Mouse (Mus musculus): ENCODE data around the gene Gm21149. TPM values are rescaled to one million over a fixed set of nuclear protein-coding genes. Genes with fewer than 3 reads are reported as not detected.
"Not testable (repeated sequence)": the region's sequence is repeated elsewhere in the genome, so short reads cannot be mapped to it uniquely, and the experiment has no call there.

Gm21149 gene
- polyA plus RNA-seq, 1 experiment from 2014 or later, result not detected

- H3K4me1 ChIP-seq (replicated peaks); H3K27ac ChIP-seq (replicated peaks); H3K9ac ChIP-seq; H3K4me2 ChIP-seq; H3K27me3 ChIP-seq; H3K4me3 ChIP-seq (replicated peaks); H3K9me3 ChIP-seq (replicated peaks); H3K36me3 ChIP-seq (replicated peaks): not testable (repeated sequence)
- ATAC-seq (ENCODE audit: insufficient read depth), result peak; percentile 34; the same call in 1 of the 2 replicates
- WGBS (ENCODE audit: insufficient replicate concordance), result 24% methylated on average over 5 of the region's 5 CpGs
Measured at GRCm38 (mm10) chr5:15498774-15499400, 22.6 kb upstream of the Gm21149 start.

GRCm38 (mm10) chr5:15498350-15498749 is 22.0 kb upstream of the Gm21149 start:
- not testable (repeated sequence) for H3K9me3 ChIP-seq (replicated peaks); H3K9ac ChIP-seq; H3K4me1 ChIP-seq (replicated peaks); H3K36me3 ChIP-seq (replicated peaks); H3K27ac ChIP-seq (replicated peaks); ATAC-seq (ENCODE audit: insufficient read depth); H3K4me2 ChIP-seq; H3K4me3 ChIP-seq (replicated peaks); H3K27me3 ChIP-seq
- WGBS (ENCODE audit: insufficient replicate concordance), result 44% methylated on average over 3 of the region's 3 CpGs

DNA sequence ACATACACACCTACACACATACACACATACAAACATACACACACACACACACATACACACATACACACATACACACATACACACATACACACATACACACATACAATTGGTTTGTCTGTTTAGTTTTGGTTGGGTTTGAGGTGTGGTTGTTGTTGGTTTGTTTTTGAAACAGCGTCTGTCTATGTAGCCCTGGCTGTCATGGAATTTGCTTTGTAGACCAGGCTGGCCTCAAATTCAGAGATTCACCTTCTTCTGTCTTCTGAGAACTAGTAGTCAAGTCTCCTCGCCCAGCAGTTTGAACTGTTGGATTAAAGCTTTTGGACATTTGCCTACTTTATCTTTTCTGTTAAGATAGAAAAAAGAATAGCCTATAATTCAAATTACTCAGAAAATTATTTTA is 14.6 kb upstream of the Gm21149 start:
- not testable (repeated sequence) for H3K4me1 ChIP-seq (replicated peaks); H3K9ac ChIP-seq; H3K27me3 ChIP-seq; H3K4me2 ChIP-seq; H3K36me3 ChIP-seq (replicated peaks); H3K4me3 ChIP-seq (replicated peaks); H3K27ac ChIP-seq (replicated peaks); ATAC-seq (ENCODE audit: insufficient read depth); H3K9me3 ChIP-seq (replicated peaks)
- 40% methylated on average over 2 of the region's 2 CpGs for WGBS (ENCODE audit: insufficient replicate concordance)

DNA sequence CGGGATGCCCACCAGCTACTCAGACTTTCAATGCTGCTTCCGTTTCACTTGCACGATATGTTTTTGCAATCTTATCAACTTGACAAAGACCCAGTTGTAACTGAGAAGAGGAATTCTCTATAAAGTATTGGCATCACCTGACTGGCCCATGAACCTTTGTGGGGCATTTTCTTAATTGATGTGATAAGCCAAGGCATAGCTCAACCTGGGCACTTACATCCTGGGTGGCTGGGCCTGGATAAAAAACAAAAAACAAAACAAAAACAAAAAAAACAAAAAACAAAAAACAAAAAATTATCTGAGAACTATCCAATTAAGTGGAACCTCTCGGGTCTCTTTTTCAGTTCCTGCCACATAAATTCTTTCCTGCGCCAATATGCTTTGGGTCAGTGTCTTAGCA is 12.4 kb upstream of the Gm21149 start:
- WGBS (ENCODE audit: insufficient replicate concordance), result 67% methylated on average over 5 of the region's 5 CpGs
- no peak overlapping the region for H3K9ac ChIP-seq
- no peak for ATAC-seq (ENCODE audit: insufficient read depth)

DNA sequence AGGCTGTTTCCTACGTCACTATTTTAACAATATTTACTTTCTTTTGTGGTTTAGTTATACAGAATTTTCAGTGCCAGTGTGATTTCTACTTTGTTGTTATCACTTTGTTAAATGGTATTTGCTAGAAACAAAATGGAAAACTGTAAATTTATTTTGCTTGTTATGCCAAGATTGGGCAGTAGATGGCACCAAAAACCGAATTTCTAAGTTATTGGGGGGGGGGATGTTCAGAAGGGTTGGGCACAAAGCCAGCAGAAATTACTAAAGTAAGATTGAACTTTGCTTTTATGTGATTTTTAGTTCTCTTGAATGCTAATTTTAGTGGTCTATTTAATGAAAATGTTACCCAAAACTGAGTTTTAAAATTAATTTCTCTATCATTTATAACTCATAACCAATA is 8.3 kb upstream of the Gm21149 start:
- WGBS (ENCODE audit: insufficient replicate concordance), result 16% methylated on average over 2 of the region's 2 CpGs
- ATAC-seq (ENCODE audit: insufficient read depth); H3K27me3 ChIP-seq; H3K36me3 ChIP-seq (replicated peaks); H3K9me3 ChIP-seq (replicated peaks); H3K4me2 ChIP-seq; H3K9ac ChIP-seq; H3K4me3 ChIP-seq (replicated peaks); H3K4me1 ChIP-seq (replicated peaks); H3K27ac ChIP-seq (replicated peaks): not testable (repeated sequence)

More for the DNA sequence above, 12.4 kb upstream of the Gm21149 start:
- no peak overlapping the region for H3K27ac ChIP-seq (replicated peaks)
- no peak overlapping the region for H3K4me2 ChIP-seq
- H3K36me3 ChIP-seq (replicated peaks), result no peaks in the 10 kb centered on the region
- H3K9me3 ChIP-seq (replicated peaks), result no peaks in the 10 kb centered on the region
- H3K4me1 ChIP-seq (replicated peaks), result no peaks in the 10 kb centered on the region
- no peak overlapping the region for H3K4me3 ChIP-seq (replicated peaks)
- no peaks in the 10 kb centered on the region for H3K27me3 ChIP-seq

- H3K9me3 ChIP-seq (replicated peaks); H3K9ac ChIP-seq; H3K36me3 ChIP-seq (replicated peaks); H3K27ac ChIP-seq (replicated peaks); H3K27me3 ChIP-seq; H3K4me1 ChIP-seq (replicated peaks); ATAC-seq (ENCODE audit: insufficient read depth); H3K4me3 ChIP-seq (replicated peaks); H3K4me2 ChIP-seq: not testable (repeated sequence)
- WGBS (ENCODE audit: insufficient replicate concordance), result 37% methylated on average over 4 of the region's 4 CpGs
Measured at GRCm38 (mm10) chr5:15483576-15483975, 7.3 kb upstream of the Gm21149 start.

DNA sequence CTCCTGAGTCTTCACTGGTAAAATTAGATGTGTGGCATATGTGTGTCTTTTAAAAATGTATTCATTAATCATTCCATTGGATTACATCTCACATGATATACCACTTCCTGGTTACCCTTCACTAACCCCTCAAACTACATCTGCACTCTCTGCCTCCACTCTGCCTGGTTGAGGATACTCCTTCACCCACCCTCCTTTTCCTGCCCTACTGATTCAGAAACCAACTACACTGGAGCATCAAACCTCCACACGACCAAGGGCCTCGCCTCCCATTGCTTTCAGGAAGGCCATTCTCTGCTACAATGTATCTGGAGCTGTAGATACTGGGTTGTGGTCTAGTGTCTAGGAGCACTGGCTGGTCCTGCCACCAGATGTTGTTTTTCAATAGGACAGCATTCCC is 6.5 kb upstream of the Gm21149 start:
- WGBS (ENCODE audit: insufficient replicate concordance), result 34% methylated on average over 2 of the region's 2 CpGs
- not testable (repeated sequence) for H3K27me3 ChIP-seq; H3K4me3 ChIP-seq (replicated peaks); H3K36me3 ChIP-seq (replicated peaks); H3K9ac ChIP-seq; H3K27ac ChIP-seq (replicated peaks); ATAC-seq (ENCODE audit: insufficient read depth); H3K4me2 ChIP-seq; H3K4me1 ChIP-seq (replicated peaks); H3K9me3 ChIP-seq (replicated peaks)

- not testable (repeated sequence) for H3K27ac ChIP-seq (replicated peaks); ATAC-seq (ENCODE audit: insufficient read depth); H3K4me1 ChIP-seq (replicated peaks); H3K36me3 ChIP-seq (replicated peaks); H3K9me3 ChIP-seq (replicated peaks); H3K27me3 ChIP-seq; H3K4me2 ChIP-seq; H3K9ac ChIP-seq; H3K4me3 ChIP-seq (replicated peaks)
- WGBS (ENCODE audit: insufficient replicate concordance), result 64% methylated on average over 1 of the region's 1 CpGs
Measured at GRCm38 (mm10) chr5:15470141-15470540, 6.2 kb downstream of the Gm21149 start.

GRCm38 (mm10) chr5:15467768-15468167 is 8.6 kb downstream of the Gm21149 start:
- H3K4me3 ChIP-seq (replicated peaks); H3K27ac ChIP-seq (replicated peaks); H3K9me3 ChIP-seq (replicated peaks); H3K36me3 ChIP-seq (replicated peaks); ATAC-seq (ENCODE audit: insufficient read depth); H3K9ac ChIP-seq; H3K4me2 ChIP-seq; H3K4me1 ChIP-seq (replicated peaks); H3K27me3 ChIP-seq: not testable (repeated sequence)
- whole genome bisulfite sequencing (ENCODE audit: insufficient replicate concordance), result 44% methylated on average over 6 of the region's 6 CpGs

DNA sequence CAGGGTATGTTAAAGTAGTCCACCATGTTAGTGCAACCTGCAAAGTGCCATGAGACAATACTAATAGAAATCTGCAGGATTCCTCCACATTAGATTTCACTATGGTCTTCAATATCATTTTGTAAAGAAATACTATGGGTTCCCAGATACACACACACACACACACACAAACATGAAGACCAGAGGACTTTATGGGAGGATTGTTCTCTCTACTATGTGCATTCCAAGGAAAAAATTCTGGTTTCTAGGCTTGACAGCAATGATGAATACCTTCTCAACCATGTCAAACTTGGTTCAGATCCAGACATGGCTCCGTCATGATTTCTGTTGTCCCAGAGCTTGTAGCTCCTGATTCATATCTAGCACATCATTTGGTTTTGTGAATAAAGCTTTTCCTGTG is 10.1 kb downstream of the Gm21149 start:
- not testable (repeated sequence) for H3K4me2 ChIP-seq; H3K4me3 ChIP-seq (replicated peaks); H3K27me3 ChIP-seq; H3K4me1 ChIP-seq (replicated peaks); H3K36me3 ChIP-seq (replicated peaks); ATAC-seq (ENCODE audit: insufficient read depth); H3K9me3 ChIP-seq (replicated peaks); H3K27ac ChIP-seq (replicated peaks); H3K9ac ChIP-seq
- 40% methylated on average over 1 of the region's 1 CpGs for WGBS (ENCODE audit: insufficient replicate concordance)

- not testable (repeated sequence) for H3K4me3 ChIP-seq (replicated peaks); H3K4me1 ChIP-seq (replicated peaks); H3K27ac ChIP-seq (replicated peaks); H3K36me3 ChIP-seq (replicated peaks); H3K9me3 ChIP-seq (replicated peaks); H3K4me2 ChIP-seq; H3K27me3 ChIP-seq; ATAC-seq (ENCODE audit: insufficient read depth); H3K9ac ChIP-seq
- 35% methylated on average over 2 of the region's 2 CpGs for WGBS (ENCODE audit: insufficient replicate concordance)
Measured at GRCm38 (mm10) chr5:15463561-15463960, 12.8 kb downstream of the Gm21149 start.

- not testable (repeated sequence) for H3K36me3 ChIP-seq (replicated peaks); ATAC-seq (ENCODE audit: insufficient read depth); H3K9me3 ChIP-seq (replicated peaks); H3K27me3 ChIP-seq; H3K9ac ChIP-seq; H3K27ac ChIP-seq (replicated peaks); H3K4me2 ChIP-seq; H3K4me1 ChIP-seq (replicated peaks); H3K4me3 ChIP-seq (replicated peaks)
- WGBS (ENCODE audit: insufficient replicate concordance), result 48% methylated on average over 8 of the region's 8 CpGs
Measured at GRCm38 (mm10) chr5:15461613-15462012, 14.7 kb downstream of the Gm21149 start.
